Mouse (Mus musculus): ENCODE measurements at regions not wholly inside any gene's neighbourhood (a gene's known extent, or its start where the extent isn't known, plus 50 kb on each side); places are given as distances from the start of the nearest gene placed in this dataset.

- 75% methylated on average over 5 of the region's 5 CpGs for WGBS (ENCODE audit: insufficient replicate concordance)
- DNase-seq (no peak), ATAC-seq (no peak)
Measured at GRCm38 (mm10) chr7:65802306-65802705, 59.2 kb upstream of the Pcsk6 start.

GRCm38 (mm10) chr7:65802806-65803205, 58.7 kb upstream of the Pcsk6 start:
- Histone ChIP-seq H3K4me3 (ENCODE audit: low read depth, low read length) (no peak overlapping the region), H3K36me3 (replicated peaks; ENCODE audit: insufficient read depth, low read length) (no peaks in the 10 kb centered on the region), H3K27me3 (ENCODE audit: insufficient read depth, low read length) (no peaks in the 10 kb centered on the region), H3K27ac (ENCODE audit: low read depth) (peak overlapping the region; percentile 90), H3K4me1 (ENCODE audit: insufficient read depth) (0 out of 2 replicates have a peak, but pooled peaks cover 9% of the 10 kb centered on the region), H3K4me2 (ENCODE audit: low read depth, low read length) (no peak overlapping the region), H3K9me3 (ENCODE audit: low read length) (no peaks in the 10 kb centered on the region), H3K9ac (replicated peaks) (0 out of 2 replicates have a peak overlapping the region, but pooled peaks have one; percentile 13)
- 51% methylated on average over 8 of the region's 8 CpGs for WGBS (ENCODE audit: insufficient replicate concordance)
- DNase-seq, result peak; percentile 70
- TF ChIP-seq CTCF (IDR thresholded peaks at IDR 0.05; ENCODE audit: low read depth) (no peak), EP300 (IDR thresholded peaks at IDR 0.05; ENCODE audit: low read depth) (peak; percentile 76; the same call in 1 of the 2 replicates)
- peak; percentile 88 for ATAC-seq

More at GRCm38 (mm10) chr7:65802306-65802705, 59.2 kb upstream of the Pcsk6 start:
- Histone ChIP-seq H3K36me3 (replicated peaks; ENCODE audit: insufficient read depth, low read length) (no peaks in the 10 kb centered on the region), H3K4me3 (ENCODE audit: low read depth, low read length) (no peak overlapping the region), H3K27me3 (ENCODE audit: insufficient read depth, low read length) (no peaks in the 10 kb centered on the region), H3K9me3 (ENCODE audit: low read length) (no peaks in the 10 kb centered on the region), H3K9ac (replicated peaks) (no peak overlapping the region), H3K4me1 (ENCODE audit: insufficient read depth) (0 out of 2 replicates have a peak, but pooled peaks cover 9% of the 10 kb centered on the region), H3K4me2 (ENCODE audit: low read depth, low read length) (no peak overlapping the region), H3K27ac (ENCODE audit: low read depth) (peak overlapping the region; percentile 90)
- TF ChIP-seq CTCF (IDR thresholded peaks at IDR 0.05; ENCODE audit: low read depth) (no peak), EP300 (IDR thresholded peaks at IDR 0.05; ENCODE audit: low read depth) (no peak)

- peak overlapping the region; percentile 63 for H3K9ac ChIP-seq (replicated peaks)
- peak overlapping the region; percentile 25 for H3K4me3 ChIP-seq (ENCODE audit: low read depth, low read length)
- TF ChIP-seq CTCF (IDR thresholded peaks at IDR 0.05; ENCODE audit: low read depth), result no peak
- H3K27ac ChIP-seq (ENCODE audit: low read depth), result peak overlapping the region; percentile 90
- 43% methylated on average over 11 of the region's 11 CpGs for WGBS (ENCODE audit: insufficient replicate concordance)
- no peaks in the 10 kb centered on the region for H3K9me3 ChIP-seq (ENCODE audit: low read length)
- H3K27me3 ChIP-seq (ENCODE audit: insufficient read depth, low read length), result no peaks in the 10 kb centered on the region
- H3K4me2 ChIP-seq (ENCODE audit: low read depth, low read length), result peak overlapping the region; percentile 61
- H3K36me3 ChIP-seq (replicated peaks; ENCODE audit: insufficient read depth, low read length), result no peaks in the 10 kb centered on the region
- peak; percentile 42 for DNase-seq
- peak; percentile 65 for ATAC-seq
- 0 out of 2 replicates have a peak, but pooled peaks cover 9% of the 10 kb centered on the region for H3K4me1 ChIP-seq (ENCODE audit: insufficient read depth)
Measured at GRCm38 (mm10) chr7:65803422-65804303, 57.9 kb upstream of the Pcsk6 start.
